Mouse (Mus musculus): ENCODE measurements around the gene Axl.

Gene Axl

GRCm38 (mm10) chr7:25711731-25712197 lies 76.7 kb downstream of the Axl start:
- peak; percentile 71 to 87 for DNase-seq (ENCODE audit: low spot score in 2 of 2)

- no peak for DNase-seq (ENCODE audit: low spot score in 2 of 2)
Observed at GRCm38 (mm10) chr7:25711165-25711564, 77.3 kb downstream of the Axl start.

GRCm38 (mm10) chr7:25710519-25711130 lies 77.9 kb downstream of the Axl start:
- peak in 1 of 2 experiments; percentile 36 for DNase-seq (ENCODE audit: low spot score in 2 of 2)

GRCm38 (mm10) chr7:25709961-25710360 lies 78.5 kb downstream of the Axl start:
- peak in 1 of 2 experiments; percentile 42 for DNase-seq (ENCODE audit: low spot score in 2 of 2)

- no peak for DNase-seq (ENCODE audit: low spot score in 2 of 2)
Observed at GRCm38 (mm10) chr7:25707581-25708292, 80.8 kb downstream of the Axl start.
